Mouse (Mus musculus): ENCODE results near the gene Anxa9.

Anxa9 gene

GRCm38 (mm10) chr3:95284062-95284461 lies 22.9 kb downstream of the Anxa9 start:
- DNase-seq (ENCODE audit: low spot score in 2 of 2): no peak

GRCm38 (mm10) chr3:95283589-95283941 lies 23.4 kb downstream of the Anxa9 start:
- no peak for DNase-seq (ENCODE audit: low spot score in 2 of 2)

GRCm38 (mm10) chr3:95282865-95283588 lies 23.9 kb downstream of the Anxa9 start:
- peak; percentile 71 to 83 for DNase-seq (ENCODE audit: low spot score in 2 of 2)

GRCm38 (mm10) chr3:95282381-95282864 lies 24.6 kb downstream of the Anxa9 start:
- DNase-seq (ENCODE audit: low spot score in 2 of 2): peak in 1 of 2 experiments; percentile 66

- peak; percentile 96 to 98 for DNase-seq (ENCODE audit: low spot score in 2 of 2)
Measured at GRCm38 (mm10) chr3:95281216-95282126, 25.5 kb downstream of the Anxa9 start, which contains the start of the genes Mindy1 and Prune1. TSS of gene Mindy1 (plus strand) at chr3:95281345. TSS of gene Prune1 (minus strand) at chr3:95282076.

- DNase-seq (ENCODE audit: low spot score in 2 of 2): no peak
Measured at GRCm38 (mm10) chr3:95280747-95281146, 26.2 kb downstream of the Anxa9 start.

GRCm38 (mm10) chr3:95277149-95277551 lies 29.8 kb downstream of the Anxa9 start:
- no peak for DNase-seq (ENCODE audit: low spot score in 2 of 2)

- no peak for DNase-seq (ENCODE audit: low spot score in 2 of 2)
Measured at GRCm38 (mm10) chr3:95276428-95276934, 30.5 kb downstream of the Anxa9 start.

GRCm38 (mm10) chr3:95275161-95275560 lies 31.8 kb downstream of the Anxa9 start:
- no peak for DNase-seq (ENCODE audit: low spot score in 2 of 2)

- DNase-seq (ENCODE audit: low spot score in 2 of 2): no peak
Measured at GRCm38 (mm10) chr3:95274453-95274852, 32.5 kb downstream of the Anxa9 start.

GRCm38 (mm10) chr3:95273471-95273870 lies 33.5 kb downstream of the Anxa9 start:
- no peak for DNase-seq (ENCODE audit: low spot score in 2 of 2)

GRCm38 (mm10) chr3:95270766-95271364 lies 36.1 kb downstream of the Anxa9 start:
- peak in 1 of 2 experiments; percentile 51 for DNase-seq (ENCODE audit: low spot score in 2 of 2)

- no peak for DNase-seq (ENCODE audit: low spot score in 2 of 2)
Measured at GRCm38 (mm10) chr3:95269789-95270188, 37.2 kb downstream of the Anxa9 start.

GRCm38 (mm10) chr3:95267855-95268254 lies 39.1 kb downstream of the Anxa9 start:
- DNase-seq (ENCODE audit: low spot score in 2 of 2): no peak

GRCm38 (mm10) chr3:95266052-95266451 lies 40.9 kb downstream of the Anxa9 start:
- DNase-seq (ENCODE audit: low spot score in 2 of 2): no peak

- DNase-seq (ENCODE audit: low spot score in 2 of 2): no peak
Measured at GRCm38 (mm10) chr3:95264724-95265123, 42.3 kb downstream of the Anxa9 start.

GRCm38 (mm10) chr3:95263089-95263739 lies 43.8 kb downstream of the Anxa9 start:
- DNase-seq (ENCODE audit: low spot score in 2 of 2): peak in 1 of 2 experiments; percentile 70

GRCm38 (mm10) chr3:95261975-95262374 lies 45.0 kb downstream of the Anxa9 start:
- no peak for DNase-seq (ENCODE audit: low spot score in 2 of 2)

- no peak for DNase-seq (ENCODE audit: low spot score in 2 of 2)
Measured at GRCm38 (mm10) chr3:95256931-95257330, 50.0 kb downstream of the Anxa9 start.

GRCm38 (mm10) chr3:95250783-95251424 lies 56.1 kb downstream of the Anxa9 start, which contains the start of gene Bnipl:
TSS of gene Bnipl (minus strand) at chr3:95251193.
- no peak for DNase-seq (ENCODE audit: low spot score in 2 of 2)

- DNase-seq (ENCODE audit: low spot score in 2 of 2): no peak
Measured at GRCm38 (mm10) chr3:95250361-95250760, 56.6 kb downstream of the Anxa9 start.
